Mouse (Mus musculus) frontal cortex, postnatal 25 days (tissue): ENCODE results near the gene Usp12.

Experiments used
- DNase-seq, 2 experiments: peaks; one replicate each; pipeline ENCODE4 v3.0.0; 2022; ENCODE audit warnings: low spot score in 2 of 2

Gene Usp12

GRCm38 (mm10) chr5:146794853-146795252 is at the start of gene Usp12:
Gene Usp12, minus strand, starts transcription at chr5:146795006.
- peak; percentile 94 to 97 for DNase-seq

- DNase-seq = no peak
These were observed 49.6 kb upstream of the Usp12 start for GRCm38 (mm10) chr5:146844301-146844941.

GRCm38 (mm10) chr5:146841996-146842395 is 47.2 kb upstream of the Usp12 start:
- DNase-seq = no peak

- DNase-seq = no peak
These were observed 46.5 kb upstream of the Usp12 start for GRCm38 (mm10) chr5:146841301-146841700.

GRCm38 (mm10) chr5:146840422-146840821 is 45.6 kb upstream of the Usp12 start:
- no peak for DNase-seq

- DNase-seq = no peak
These were observed 45.0 kb upstream of the Usp12 start for GRCm38 (mm10) chr5:146839760-146840159.

- DNase-seq = no peak
These were observed 44.2 kb upstream of the Usp12 start for GRCm38 (mm10) chr5:146838836-146839648.

GRCm38 (mm10) chr5:146837967-146838720 is 43.3 kb upstream of the Usp12 start:
- DNase-seq = no peak

GRCm38 (mm10) chr5:146834959-146835358 is 40.2 kb upstream of the Usp12 start:
- no peak for DNase-seq

- no peak for DNase-seq
These were observed 38.9 kb upstream of the Usp12 start for GRCm38 (mm10) chr5:146833673-146834201.

- peak; percentile 94 to 95 for DNase-seq
These were observed 38.1 kb upstream of the Usp12 start, which contains the start of gene Rpl21 for GRCm38 (mm10) chr5:146832769-146833448. Gene Rpl21, plus strand, starts transcription at chr5:146832890.

- DNase-seq = no peak
These were observed 37.6 kb upstream of the Usp12 start for GRCm38 (mm10) chr5:146832435-146832768.

- DNase-seq = no peak
These were observed 34.7 kb upstream of the Usp12 start for GRCm38 (mm10) chr5:146829528-146829927.

GRCm38 (mm10) chr5:146823005-146823404 is 28.2 kb upstream of the Usp12 start:
- DNase-seq = no peak

- no peak for DNase-seq
These were observed 24.3 kb upstream of the Usp12 start for GRCm38 (mm10) chr5:146818906-146819623.

- DNase-seq = no peak
These were observed 22.8 kb upstream of the Usp12 start for GRCm38 (mm10) chr5:146817583-146817982.

GRCm38 (mm10) chr5:146815394-146815793 is 20.6 kb upstream of the Usp12 start:
- no peak for DNase-seq

GRCm38 (mm10) chr5:146813421-146813820 is 18.6 kb upstream of the Usp12 start:
- DNase-seq = no peak

GRCm38 (mm10) chr5:146812866-146813265 is 18.1 kb upstream of the Usp12 start:
- no peak for DNase-seq

- DNase-seq = no peak
These were observed 15.1 kb upstream of the Usp12 start for GRCm38 (mm10) chr5:146809951-146810350.

- DNase-seq = no peak
These were observed 11.2 kb upstream of the Usp12 start for GRCm38 (mm10) chr5:146806004-146806430.
